Mouse (Mus musculus) ovary, postnatal 10 days (tissue): ENCODE data around the gene Gm28042.

Experiments used
- DNase-seq: peaks from one replicate; pipeline ENCODE4 v3.0.0; 2022; ENCODE audit warnings: low spot score

Gene Gm28042

DNA sequence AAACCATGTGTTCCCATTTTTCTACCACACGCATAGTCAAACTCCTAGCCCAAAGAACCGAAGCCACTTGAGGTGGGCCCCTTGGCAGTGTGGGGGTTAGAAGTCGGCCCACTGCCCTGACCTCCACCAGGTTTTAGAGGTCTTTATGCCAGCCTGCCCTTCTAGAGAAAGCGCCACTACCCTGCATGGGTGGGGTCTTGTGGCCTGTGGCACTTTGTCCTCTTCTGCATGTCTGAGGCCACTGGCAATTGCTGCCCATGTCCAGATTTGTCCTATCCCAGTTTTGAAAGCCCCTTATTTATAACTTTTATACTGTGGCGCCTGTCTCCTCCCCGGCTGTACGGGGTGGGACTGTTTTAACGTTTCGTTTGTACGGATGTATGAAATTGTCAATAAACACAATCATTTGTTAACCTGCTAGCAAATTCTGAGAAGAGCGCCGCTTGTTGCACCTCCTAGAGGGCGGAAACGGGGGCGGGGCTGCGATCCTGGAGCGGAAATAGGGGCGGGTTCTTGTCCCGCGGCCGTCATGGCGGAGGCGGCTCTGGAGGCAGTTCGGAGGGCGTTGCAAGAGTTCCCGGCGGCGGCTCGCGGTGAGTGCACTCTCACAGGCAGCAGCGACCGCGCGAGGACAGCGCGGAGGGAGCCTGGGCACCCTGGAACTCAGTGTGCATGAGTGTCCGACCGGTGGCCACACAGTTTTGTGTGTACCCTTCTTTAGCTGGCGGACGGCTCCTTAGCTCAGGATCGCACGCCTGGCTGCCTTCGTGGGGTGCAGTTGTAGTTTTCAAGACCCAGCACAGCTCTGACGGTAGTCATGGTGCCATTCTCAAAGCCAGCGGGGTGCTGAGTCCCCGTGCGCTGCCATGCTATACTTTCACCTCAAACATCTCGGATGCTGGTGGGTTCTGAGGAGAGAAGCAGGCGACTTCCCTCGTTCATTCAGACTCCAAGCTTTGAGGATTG is at the start of gene Gm28042, which contains the start of gene Jmjd7:
Gm28042 (plus strand) TSS at position 510 of the 966 bp plus-strand sequence.
Jmjd7 (plus strand) TSS at position 500 of the 966 bp plus-strand sequence.
- peak; percentile 91 for DNase-seq

DNA sequence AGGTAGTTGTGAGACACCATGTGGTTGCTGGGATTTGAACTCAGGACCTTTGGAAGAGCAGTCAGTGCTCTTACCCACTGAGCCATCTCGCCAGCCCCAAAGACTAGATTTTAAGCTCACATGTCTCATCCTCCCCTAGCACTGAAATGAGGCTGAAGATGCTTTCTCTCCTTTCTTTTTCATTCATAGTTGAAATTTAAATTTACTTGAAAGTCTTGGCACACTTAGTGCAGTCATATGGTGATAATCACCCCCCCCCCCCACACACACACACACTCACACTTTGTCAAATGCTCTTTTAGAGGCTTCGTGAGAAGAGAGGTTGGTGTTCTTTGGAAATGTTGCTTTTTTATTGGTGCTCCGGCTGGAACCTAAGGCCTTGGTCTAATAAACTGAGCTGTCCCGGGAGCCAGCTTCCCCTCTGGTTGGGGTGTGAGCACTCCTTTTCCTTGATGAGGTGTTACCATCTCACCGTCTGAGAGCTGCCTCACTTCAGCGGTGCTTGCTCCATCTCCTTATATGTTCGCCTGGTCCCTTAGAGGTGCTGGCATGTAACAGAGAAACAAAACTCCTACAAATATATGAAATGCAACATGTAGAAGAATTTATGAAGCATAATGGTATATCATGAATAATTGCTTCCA is 46.8 kb upstream of the Gm28042 start:
- DNase-seq = no peak

DNA sequence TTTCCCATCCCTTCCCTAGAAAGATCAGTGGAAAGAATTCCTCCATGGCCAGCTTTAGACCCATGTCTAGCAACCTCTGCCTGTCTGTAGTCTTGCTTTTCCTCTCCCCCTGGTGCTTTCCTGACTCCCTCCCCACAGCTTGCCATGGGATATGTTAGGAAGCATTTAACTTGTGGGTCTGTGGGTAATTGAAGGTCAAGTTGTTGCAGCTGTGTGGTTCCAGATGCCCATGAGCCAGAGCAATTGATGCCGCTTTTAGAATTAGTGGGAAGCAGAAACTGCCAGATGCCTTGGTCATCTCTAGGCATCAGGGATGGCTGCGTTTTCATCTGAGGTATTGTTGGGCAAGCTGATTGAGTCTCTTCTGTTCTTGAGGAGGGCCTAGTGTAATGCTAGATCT is 45.7 kb upstream of the Gm28042 start:
- DNase-seq = no peak

DNA sequence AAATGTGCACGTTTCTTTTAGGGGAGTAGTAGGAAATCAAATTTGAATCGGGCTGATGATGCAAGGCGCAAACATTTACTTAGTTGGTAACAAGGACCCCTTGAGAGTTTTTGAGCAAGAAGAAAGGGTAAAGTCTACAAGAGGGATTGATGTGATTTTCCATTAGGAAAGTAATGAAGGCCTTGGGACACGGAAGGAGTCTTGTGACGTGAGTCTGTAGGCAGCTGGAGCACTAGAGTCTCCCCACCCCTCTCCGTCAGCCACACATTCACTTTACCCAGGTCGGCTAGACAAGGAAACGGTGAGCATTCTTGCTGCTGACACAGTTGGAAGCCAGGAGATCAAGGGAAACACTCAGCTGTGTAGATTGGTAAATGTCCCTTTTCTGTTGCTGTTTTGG is 41.4 kb upstream of the Gm28042 start:
- DNase-seq = no peak

DNA sequence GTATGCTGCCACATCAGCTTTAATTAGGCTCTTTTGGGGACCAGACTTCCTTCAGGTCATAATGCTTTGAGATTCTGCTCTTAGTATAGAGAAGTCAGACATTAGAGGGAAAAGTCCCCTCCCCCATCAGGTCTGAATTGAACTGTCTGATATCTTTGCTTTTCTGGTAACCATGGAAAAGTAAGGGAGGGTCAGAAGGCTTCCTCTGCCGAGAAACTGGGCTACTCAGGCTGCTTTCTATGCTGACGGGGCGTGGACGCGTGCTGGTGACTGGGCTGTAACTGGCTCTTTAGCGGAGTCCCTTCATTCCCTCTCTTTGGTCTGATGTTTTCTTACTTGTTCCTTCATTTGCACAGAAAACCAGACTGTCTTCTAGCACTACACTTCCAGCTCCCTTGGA is 40.9 kb upstream of the Gm28042 start:
- no peak for DNase-seq

DNA sequence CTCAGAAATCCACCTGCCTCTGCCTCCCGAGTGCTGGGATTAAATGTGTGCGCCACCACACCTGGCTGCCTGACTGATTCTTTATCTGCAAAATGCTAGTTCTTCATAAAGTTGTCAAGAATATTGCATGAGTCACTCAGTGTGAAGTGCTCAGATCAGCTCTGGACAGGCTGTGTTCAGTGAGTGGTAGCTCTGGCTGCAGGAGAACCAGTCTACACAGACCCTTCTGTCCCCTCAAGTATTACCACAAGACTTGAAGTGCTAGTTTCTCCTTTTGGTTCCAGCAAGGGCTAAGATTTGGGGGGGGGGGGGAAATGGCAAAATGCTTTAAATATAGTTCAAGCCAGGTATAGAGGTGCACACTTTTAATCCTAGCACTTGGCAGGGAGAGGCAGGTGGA is 39.9 kb upstream of the Gm28042 start:
- no peak for DNase-seq

DNA sequence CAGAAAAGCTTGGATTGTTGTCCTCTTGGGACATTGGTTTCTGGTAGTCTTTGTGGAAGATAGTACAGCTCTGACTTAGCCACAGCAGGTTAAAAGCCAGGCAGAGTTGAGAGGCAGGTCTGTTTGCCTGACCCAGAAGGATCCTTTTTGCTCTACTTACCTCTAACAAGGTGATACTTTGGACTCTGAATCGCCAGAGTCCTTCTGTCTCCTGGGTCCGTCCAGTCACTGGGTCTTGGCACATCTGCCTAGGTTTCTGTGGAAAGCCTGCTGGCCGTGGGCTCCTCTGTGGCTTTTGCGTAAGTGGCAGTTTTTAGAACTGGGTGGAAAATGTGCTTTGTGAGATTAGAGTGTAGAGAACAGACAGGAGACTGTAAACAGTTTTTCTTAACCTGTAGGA is 38.3 kb upstream of the Gm28042 start:
- no peak for DNase-seq

DNA sequence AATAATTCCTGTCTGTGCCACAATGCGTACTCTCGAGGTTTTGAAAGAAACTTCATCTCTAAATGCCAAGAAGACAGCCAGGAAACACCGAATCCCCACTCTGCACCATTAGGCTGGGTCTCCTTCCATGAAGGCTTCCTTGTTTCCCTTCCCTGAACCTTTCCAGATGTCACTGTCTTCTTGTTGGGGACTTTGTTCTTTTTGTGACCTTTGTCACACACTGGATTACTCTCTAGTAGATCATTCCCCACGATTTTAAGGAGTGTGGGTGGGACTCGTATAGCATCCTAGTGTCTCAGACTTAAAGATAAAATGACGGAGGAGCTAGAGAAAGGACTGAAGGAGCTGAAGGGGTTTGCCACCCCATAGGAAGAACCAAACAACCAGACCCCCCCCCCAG is 36.4 kb upstream of the Gm28042 start:
- DNase-seq = no peak

DNA sequence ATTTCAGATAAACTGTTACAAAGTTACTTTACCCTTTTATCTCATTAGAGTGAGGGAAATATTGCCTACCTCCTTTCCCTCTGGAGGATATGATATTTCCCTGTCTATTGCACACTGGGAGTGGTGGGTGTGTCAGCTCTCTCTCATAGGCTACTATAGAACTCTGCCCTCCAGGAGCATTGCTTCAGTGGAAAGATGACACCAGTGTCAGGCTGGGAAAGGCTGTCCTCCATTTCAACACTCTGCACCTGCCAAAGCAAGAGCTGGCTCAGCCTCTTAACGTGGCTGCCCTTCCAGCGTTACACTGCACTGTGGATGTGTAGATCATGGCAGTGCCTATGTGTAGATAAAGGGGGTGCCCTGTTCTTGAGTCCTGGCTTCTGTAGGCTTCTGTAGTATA is 34.9 kb upstream of the Gm28042 start:
- DNase-seq = no peak

DNA sequence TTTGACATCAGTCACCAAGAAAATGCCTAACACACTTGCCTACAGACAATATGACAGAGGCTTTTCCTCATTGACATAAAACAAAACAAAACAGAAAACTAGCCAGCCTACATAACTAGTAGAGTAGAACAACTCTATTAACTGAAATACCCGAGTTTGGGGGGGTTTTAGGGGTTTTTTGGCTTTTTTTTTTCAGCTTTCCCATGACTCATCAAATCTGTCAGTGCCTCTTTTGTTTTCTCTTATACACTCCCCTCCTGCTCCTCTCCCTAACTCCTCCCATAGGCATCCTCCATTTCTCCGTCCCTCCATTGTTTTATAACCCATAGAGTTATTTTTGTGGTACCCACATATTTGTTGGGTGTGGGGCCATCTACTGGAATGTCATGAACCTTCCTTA is 33.8 kb upstream of the Gm28042 start:
- DNase-seq = no peak

DNA sequence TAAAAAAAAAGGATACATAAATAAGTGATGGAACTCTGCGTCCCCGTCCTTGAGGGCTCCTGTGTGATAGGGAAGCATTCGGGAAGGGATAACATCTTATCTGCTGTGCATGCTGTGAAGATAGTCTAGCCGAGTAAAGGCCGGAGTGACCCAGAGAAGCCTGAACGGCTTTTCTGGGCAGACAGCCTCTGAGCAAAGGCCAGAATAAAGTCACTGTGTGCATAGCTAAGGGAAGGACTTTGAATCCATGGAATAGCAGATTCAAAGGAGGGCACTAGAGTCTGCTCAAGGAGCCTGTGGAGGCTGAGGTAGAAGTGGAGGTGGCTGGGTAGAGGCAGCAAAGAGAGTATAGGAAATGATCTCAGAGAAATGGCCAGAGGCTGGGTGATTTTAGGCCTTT is 32.5 kb upstream of the Gm28042 start:
- no peak for DNase-seq

DNA sequence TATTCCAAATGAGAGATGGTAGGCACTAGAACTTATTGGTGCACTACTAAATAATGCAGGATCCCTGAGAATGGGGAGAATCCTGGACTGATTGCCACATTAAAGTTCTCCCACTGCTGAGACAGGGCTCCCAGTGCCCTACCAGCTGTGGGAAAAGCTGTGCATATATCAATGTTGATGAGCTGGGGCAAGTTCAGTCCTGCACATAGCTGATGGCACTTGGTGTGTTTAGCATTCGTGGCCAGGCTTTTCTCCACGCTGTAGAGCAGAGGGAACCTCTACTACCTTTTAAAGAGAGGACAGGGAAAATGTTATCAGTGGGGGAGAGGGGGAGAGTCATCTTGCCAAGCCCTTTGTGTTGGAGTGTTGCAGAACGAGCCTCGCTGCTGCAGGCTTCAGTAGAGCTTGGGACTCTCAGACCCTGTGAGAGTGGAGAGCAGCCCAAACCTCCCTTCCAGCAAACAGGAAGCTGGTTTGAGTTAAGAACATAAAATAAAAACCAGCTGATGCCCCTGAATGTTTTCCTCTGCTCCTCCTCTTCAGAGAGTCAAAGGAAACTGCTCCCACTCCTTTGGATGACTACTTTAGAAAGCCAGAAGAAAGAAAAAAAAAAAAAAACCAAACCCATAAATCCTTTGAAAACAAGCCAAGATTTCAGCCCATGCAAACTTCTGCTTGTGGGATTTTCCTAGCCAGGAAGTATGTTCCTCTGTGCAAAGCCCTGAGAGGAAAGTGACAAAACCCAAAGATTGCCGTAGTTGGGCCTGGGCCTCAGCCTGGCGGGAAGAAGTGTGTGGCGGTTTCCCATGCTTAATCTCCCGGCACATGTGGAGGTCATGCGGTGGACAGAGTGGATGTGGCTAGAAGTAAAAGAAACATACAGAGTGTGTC is 31.7 kb upstream of the Gm28042 start:
- DNase-seq = no peak

DNA sequence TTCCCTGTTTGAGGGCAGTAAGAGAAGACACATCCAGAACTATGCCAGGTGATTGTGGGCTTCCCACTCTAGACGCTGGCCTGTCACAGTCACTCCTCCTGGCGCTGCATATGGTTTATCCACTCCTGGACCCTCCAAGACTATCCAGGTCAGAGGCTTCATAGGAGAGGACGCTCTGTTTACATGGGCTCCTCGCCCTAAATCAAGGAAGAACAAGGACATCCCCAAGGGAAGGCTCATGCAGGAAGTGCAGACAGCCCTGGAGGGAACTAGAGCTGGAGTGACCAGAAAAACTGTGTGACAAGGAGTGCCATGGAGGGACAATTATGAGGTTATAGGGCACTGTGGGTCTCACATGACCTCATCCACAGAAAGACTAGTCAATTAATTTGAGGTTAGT is 29.9 kb upstream of the Gm28042 start:
- no peak for DNase-seq

DNA sequence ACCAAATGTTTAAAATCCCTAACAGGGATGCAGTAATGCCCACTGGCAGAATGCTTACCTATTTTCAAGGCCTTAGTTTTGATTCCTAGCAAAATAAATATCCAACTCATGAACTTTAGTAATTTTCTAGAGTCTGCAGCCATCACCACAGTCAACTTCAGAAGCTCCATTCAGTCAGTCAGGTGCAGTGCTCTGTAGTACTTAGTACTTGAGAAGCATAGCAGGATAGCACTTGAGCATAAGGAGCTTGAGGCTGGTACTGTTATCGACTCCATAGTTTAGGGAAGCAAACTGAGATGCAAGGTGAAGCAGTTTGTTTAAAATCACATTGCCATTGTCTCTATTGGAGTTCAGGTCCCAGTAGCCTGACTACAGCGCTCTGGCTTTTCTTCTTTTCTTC is 27.6 kb upstream of the Gm28042 start:
- DNase-seq = no peak

DNA sequence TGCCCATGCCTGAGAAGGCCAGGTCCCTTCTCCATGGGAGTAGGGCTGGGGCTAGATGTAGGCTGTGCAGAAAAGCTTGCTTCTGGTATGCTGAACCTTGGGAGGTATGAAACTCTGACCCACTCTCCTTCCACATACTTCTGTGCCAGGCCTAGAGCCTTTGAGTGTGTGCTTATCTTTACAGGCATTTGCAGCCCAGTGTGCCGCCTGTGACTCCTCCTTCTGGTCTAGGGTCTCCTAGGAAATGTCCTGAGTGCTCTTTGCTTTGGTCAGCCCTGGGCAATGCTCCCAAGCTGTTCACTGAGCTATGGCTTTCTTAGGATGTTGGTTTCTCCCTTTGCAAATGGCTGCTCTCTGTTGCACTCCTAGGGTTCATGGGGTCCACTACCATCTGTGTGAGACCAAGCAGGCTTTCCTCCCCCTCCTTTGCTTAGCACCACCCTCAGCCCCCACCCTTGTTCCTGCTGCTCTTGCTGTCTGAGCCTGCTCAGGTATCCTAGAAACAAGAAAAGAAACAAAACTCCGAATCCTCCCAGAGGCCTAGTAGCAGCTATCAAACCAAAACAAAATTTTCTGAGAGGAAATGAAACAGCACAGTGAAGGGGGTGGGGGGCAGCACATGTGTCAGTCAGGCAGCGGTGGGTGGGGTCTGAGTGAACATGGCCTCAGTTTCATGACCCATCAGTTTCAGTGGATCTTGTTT is 26.3 kb upstream of the Gm28042 start:
- no peak for DNase-seq

DNA sequence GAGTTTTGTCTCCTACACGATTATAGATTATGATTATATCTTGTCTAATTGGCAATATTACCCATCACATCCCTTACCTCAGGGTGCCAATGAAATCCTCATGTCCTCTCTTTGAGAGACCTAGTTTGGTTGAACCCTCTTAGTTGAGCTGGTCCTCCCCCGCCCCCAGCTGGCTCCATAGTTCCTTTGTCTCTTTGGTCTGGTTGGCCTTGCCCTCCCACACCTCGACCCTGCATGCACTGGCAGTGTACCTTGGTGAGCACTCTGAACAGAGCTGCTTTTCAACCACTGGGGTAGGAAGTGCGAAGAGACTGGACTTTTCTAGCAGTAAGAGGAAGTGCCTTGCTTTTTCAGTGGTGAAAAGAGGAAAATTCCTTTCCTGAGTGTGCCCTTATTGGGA is 25.3 kb upstream of the Gm28042 start:
- DNase-seq = no peak

DNA sequence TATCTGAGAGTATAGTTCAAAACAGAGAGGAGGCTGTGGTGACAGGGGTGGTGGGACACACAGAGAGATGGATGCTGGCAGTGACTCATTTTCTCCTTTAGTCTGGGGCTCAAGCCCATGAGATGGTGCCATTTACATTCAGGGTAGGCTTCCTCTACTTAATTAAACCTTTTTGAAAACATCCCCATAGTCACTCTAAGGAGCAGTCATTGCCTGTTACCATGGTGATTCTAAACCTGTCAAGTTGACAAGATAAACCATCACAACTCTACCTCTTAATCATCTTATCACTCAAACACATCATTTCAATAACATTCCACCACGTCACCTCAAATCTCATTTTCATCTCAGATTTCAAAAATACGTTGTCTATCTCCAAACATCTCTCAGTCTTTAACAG is 23.3 kb upstream of the Gm28042 start:
- DNase-seq = no peak

DNA sequence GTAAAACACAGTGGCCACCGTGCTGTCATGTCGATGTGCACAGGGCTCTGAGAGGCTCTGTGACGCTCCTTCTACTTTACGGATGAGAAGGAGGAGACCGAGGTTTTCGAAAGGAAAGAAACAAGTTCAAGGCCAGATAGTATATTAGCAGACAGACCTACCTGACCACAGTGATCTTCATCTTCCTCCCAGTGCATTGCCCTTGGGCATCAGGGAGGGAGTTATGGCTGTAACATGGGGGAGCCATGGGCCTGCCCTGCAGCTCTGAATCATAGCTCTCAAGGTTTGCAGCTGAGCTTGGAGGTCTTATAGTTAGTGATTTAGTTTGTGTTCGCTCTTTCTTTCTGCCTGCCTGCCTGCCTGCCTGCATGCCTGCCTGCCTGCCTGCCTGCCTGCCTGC is 20.6 kb upstream of the Gm28042 start:
- DNase-seq = no peak

DNA sequence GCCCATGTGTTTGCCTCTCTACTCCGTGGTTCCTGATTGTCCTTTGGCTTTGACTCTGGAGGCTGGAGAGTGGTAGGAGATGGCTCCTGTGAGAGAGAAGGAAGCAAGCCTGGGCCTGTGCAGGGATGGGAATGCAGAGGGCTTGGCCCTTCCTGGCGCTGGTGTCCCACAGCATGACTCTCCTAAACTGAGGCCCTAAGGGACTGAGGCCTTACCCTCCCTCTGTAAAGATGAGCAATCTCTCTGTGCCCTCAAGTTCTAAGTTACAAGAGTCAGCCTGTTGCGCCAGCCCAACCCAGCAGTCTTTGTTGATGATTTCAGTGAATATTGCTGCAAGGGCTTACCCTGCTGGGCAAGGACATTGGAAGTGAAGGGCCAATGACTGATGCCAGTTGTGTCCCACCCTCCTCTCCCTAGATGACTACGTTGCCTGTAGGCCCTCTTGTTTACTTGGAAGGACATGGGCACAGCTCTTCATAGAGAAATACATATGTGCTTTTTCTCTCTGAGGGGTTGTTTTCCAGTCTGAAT is 19.5 kb upstream of the Gm28042 start:
- DNase-seq = no peak

DNA sequence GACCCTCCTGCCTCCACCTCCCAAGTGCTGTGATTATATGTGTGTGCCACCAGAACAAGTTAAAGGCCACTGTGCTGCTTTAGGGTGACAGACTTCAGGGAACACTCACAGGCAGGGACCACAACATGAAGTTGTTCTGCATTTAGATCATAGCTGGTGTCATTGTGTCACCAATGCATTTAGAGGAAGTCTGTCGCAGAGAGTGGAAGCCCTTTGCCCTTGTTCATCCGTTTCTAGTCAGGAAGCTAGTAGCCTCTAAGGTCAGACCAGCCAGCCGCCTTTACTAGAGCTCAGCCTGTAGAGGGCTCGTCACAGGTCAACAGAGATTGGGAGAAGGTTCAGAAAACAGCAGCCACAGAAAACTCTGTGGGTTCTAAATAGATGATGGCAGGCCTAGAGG is 18.6 kb upstream of the Gm28042 start:
- DNase-seq = no peak

DNA sequence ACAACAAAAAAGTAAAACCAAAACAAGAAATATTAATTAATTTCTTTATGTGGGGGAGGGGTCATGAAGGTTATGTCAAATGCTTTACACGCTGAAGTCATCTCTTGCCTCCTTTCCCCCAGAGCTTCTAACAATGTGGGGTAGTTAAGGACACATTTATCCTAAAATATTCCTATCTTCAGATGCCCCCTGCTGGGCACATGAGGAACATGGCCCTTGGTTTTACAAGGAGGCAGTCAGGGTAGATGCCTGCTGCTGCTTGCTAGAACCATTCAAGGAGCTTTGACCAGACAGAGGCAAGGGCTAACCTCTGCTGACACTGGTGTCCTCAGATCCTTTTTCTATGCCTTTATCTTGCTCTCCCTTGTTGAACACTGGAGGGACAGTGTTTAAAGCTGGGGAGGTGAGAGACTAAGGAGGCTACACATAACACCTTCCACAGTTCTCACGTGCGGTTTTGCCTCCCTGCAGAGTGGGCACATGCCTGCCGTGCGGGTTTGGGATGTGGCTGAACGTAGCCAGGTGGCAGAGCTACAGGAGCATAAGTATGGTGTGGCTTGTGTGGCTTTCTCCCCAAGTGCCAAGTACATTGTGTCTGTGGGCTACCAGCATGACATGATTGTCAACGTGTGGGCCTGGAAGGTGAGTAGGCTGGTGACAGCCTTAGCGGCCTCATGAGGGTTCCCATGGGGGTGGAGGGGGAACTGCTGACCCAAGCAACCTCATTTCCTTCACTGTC is 15.7 kb upstream of the Gm28042 start:
- DNase-seq = no peak
